Comparison of ENCODE assay signal across 10 mouse cellular contexts in the genomic region with DNA sequence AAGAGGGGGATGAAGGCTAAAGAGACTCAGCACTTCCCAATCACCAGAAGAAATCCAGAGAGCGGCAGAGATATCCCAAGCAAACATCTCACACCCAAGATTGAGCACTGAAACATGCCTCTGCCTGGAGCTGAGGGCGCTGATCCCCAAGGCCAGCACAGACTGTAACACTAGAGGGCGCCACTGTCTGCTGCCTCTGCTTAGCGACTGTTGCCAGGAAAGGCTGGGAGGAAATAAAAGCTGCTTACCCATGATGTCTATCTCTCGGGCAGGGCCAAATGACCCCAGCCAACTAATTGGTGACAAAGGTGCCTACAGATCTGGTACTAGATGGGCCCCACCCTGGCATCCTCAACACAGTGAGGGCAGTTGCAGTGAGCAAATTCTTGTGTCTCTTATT. TPM values are rescaled to one million over a fixed set of nuclear protein-coding genes. Genes with fewer than 3 reads are reported as not detected.
DNase-seq lines count a peak whose midpoint lies in the region; ATAC-seq and TF ChIP-seq lines count a peak whose summit lies in the region.
"Had no signal": no experiment of that assay in that cellular context is flagged by ENCODE, and none has a peak within 500 bp of the region (broad histone marks: within the 10 kb centered on the region; RNA-seq: fewer than 3 reads in every experiment).

No protein-coding gene starts in this region.

- 33% methylated on average over 5 of the region's 5 CpGs for WGBS in midbrain, embryonic 10.5 days
- WGBS in midbrain, embryonic 16.5 days, result 25% methylated on average over 5 of the region's 5 CpGs
- WGBS in small intestine, adult 2 months, result 18% methylated on average over 5 of the region's 5 CpGs

- no peak for TF ChIP-seq POLR2A in small intestine, adult 2 months (IDR thresholded peaks at IDR 0.05; ENCODE audit: low read depth, low read length)

- no peak overlapping the region for H3K4me2 ChIP-seq in midbrain, embryonic 16.5 days (ENCODE audit: low read length)

- H3K9ac ChIP-seq in midbrain, embryonic 16.5 days (ENCODE audit: low read depth, low read length), result no peak overlapping the region

- TF ChIP-seq CTCF in small intestine, adult 2 months (IDR thresholded peaks at IDR 0.05; ENCODE audit: extremely low read depth, insufficient read length, insufficient replicate concordance, low read depth, low read length), result peak; percentile 67; the same call in 1 of the 2 replicates

- peak; percentile 46 to 65 for DNase-seq in cerebellum, postnatal 14 days
- DNase-seq in cerebellum, adult 11-12 months, result no peak
- DNase-seq in midbrain, embryonic 10.5 days (ENCODE audit: low spot score), result peak; percentile 36
- no peak for DNase-seq in adipocyte (ENCODE audit: low spot score)
- DNase-seq in thymus, postnatal 14 days, result no peak

- no peaks in the 10 kb centered on the region for H3K36me3 ChIP-seq in midbrain, embryonic 10.5 days
- H3K36me3 ChIP-seq in midbrain, embryonic 16.5 days (ENCODE audit: control insufficient read depth, insufficient read depth, low read length), result no peaks in the 10 kb centered on the region
- H3K36me3 ChIP-seq in small intestine, adult 2 months (ENCODE audit: control insufficient read depth, insufficient read depth, low read length), result no peaks in the 10 kb centered on the region

- H3K9me3 ChIP-seq in midbrain, embryonic 10.5 days (replicated peaks), result no peaks in the 10 kb centered on the region
- H3K9me3 ChIP-seq in midbrain, embryonic 16.5 days (replicated peaks; ENCODE audit: control insufficient read depth, low read length, poor library complexity, severe bottlenecking), result no peaks in the 10 kb centered on the region

- H3K27ac ChIP-seq in midbrain, embryonic 10.5 days (replicated peaks), result no peak overlapping the region
- H3K27ac ChIP-seq in midbrain, embryonic 16.5 days (ENCODE audit: low read length), result no peak overlapping the region
- no peak overlapping the region for H3K27ac ChIP-seq in small intestine, adult 2 months (ENCODE audit: insufficient read depth, low read depth, low read length)

- no peak for ATAC-seq in midbrain, embryonic 16.5 days
- peak; percentile 53 to 71; a peak in 3 of 4 replicates for ATAC-seq in hematopoietic stem cell, adult 5-6 weeks (replicated peaks in 1 of 2; ENCODE audit: insufficient read depth in 1 of 2, low FRiP score in 2 of 2, low TSS enrichment in 1 of 2, low read depth in 1 of 2, poor library complexity in 2 of 2, severe bottlenecking in 2 of 2)

- H3K4me1 ChIP-seq in midbrain, embryonic 10.5 days, result no peaks in the 10 kb centered on the region
- H3K4me1 ChIP-seq in midbrain, embryonic 16.5 days (ENCODE audit: control insufficient read depth, insufficient read depth, low read length), result no peaks in the 10 kb centered on the region
- H3K4me1 ChIP-seq in small intestine, adult 2 months (ENCODE audit: control insufficient read depth, insufficient read depth, insufficient read length, low read length), result no peaks in the 10 kb centered on the region

- no peaks in the 10 kb centered on the region for H3K27me3 ChIP-seq in midbrain, embryonic 10.5 days (ENCODE audit: low read depth, poor library complexity, severe bottlenecking)
- H3K27me3 ChIP-seq in midbrain, embryonic 16.5 days (ENCODE audit: control insufficient read depth, insufficient read depth, low read depth, low read length), result no peaks in the 10 kb centered on the region
- no peaks in the 10 kb centered on the region for H3K27me3 ChIP-seq in small intestine, adult 2 months (ENCODE audit: control insufficient read depth, insufficient read depth, low read length)

- no peak overlapping the region for H3K4me3 ChIP-seq in midbrain, embryonic 10.5 days
- H3K4me3 ChIP-seq in midbrain, embryonic 16.5 days (ENCODE audit: low read depth, low read length), result no peak overlapping the region
- H3K4me3 ChIP-seq in small intestine, adult 2 months (ENCODE audit: low read depth, low read length), result no peak overlapping the region

RNA-seq across cellular contexts. Expression of a gene that starts 11.9 kb away (rescaled TPM):
- not detected in 2 replicates for polyA plus RNA-seq in midbrain, embryonic 10.5 days (2016; fragmentation: Nextera tagmentation; extraction: Ambion mirVana)
- not detected in 2 replicates for polyA plus RNA-seq in midbrain, embryonic 16.5 days (2015; fragmentation: Nextera tagmentation; extraction: Ambion mirVana)
- 1.1 TPM in 1 of 2 replicates, not detected in the other for total RNA-seq in hematopoietic stem cell, adult 5-6 weeks (2017)
- polyA plus RNA-seq in small intestine, adult 2 months (2012; rRNA removed), result 0.08 and 0.17 TPM in 2 replicates
- polyA plus RNA-seq: embryonic facial prominence, embryonic 14.5 days; limb, embryonic 14.5 days had no signal

RNA-seq across cellular contexts. Expression of a gene that starts 19.1 kb away (rescaled TPM):
- not detected in 2 replicates for polyA plus RNA-seq in midbrain, embryonic 10.5 days (2016; fragmentation: Nextera tagmentation; extraction: Ambion mirVana)
- not detected in 2 replicates for polyA plus RNA-seq in midbrain, embryonic 16.5 days (2015; fragmentation: Nextera tagmentation; extraction: Ambion mirVana)
- not detected in 2 replicates for total RNA-seq in hematopoietic stem cell, adult 5-6 weeks (2017)
- polyA plus RNA-seq in small intestine, adult 2 months (2012; rRNA removed), result 0.55 and 0.84 TPM in 2 replicates
- polyA plus RNA-seq: embryonic facial prominence, embryonic 14.5 days had no signal

RNA-seq across cellular contexts. Expression of a gene that starts 35.7 kb away (rescaled TPM):
- not detected in 2 replicates for polyA plus RNA-seq in midbrain, embryonic 10.5 days (2016; fragmentation: Nextera tagmentation; extraction: Ambion mirVana)
- 0.05 TPM in 1 of 2 replicates, not detected in the other for polyA plus RNA-seq in midbrain, embryonic 16.5 days (2015; fragmentation: Nextera tagmentation; extraction: Ambion mirVana)
- not detected in 2 replicates for total RNA-seq in hematopoietic stem cell, adult 5-6 weeks (2017)
- 0.13 TPM in 1 of 2 replicates, not detected in the other for polyA plus RNA-seq in small intestine, adult 2 months (2012; rRNA removed)

Comparison
In these comparisons a context has a peak if more than half of its experiments do, and no peak if none do; other contexts are left out.
1. DNase-seq: peak in cerebellum, postnatal 14 days (2 of 2) and midbrain, embryonic 10.5 days (single experiment); none in cerebellum, adult 11-12 months (single experiment), adipocyte (single experiment) and thymus, postnatal 14 days (single experiment).